Mouse (Mus musculus) spleen, adult 2 months (tissue): ENCODE data around the gene Actrt2. TPM values are rescaled to one million over a fixed set of nuclear protein-coding genes. Genes with fewer than 3 reads are reported as not detected.

Experiments
- DNase-seq, 2 experiments: peaks; one replicate each; pipeline versions ENCODE4 v3.0.0 to v3.0.0-alpha.2; 2012 to 2021; ENCODE audit warnings: low spot score in 2 of 2, low read depth in 1 of 2
- H3K27ac ChIP-seq: fragments of 200-500 bp; 2 replicates; pipeline ENCODE4 v1.5.1; 2012; ENCODE audit warnings: low read length, inconsistent platforms; ENCODE audit not compliant: insufficient read depth
- H3K27me3 ChIP-seq: fragments of 200-500 bp; 2 replicates; pipeline ENCODE4 v1.6.1; 2012; ENCODE audit warnings: mild to moderate bottlenecking, moderate library complexity, low read length, inconsistent platforms; ENCODE audit not compliant: control insufficient read depth, insufficient read depth
- H3K36me3 ChIP-seq: fragments of 200-500 bp; 2 replicates; pipeline ENCODE4 v1.6.1; 2012; ENCODE audit warnings: mild to moderate bottlenecking, low read length, inconsistent platforms; ENCODE audit not compliant: control insufficient read depth, insufficient read depth
- H3K4me1 ChIP-seq: fragments of 200-500 bp; 2 replicates; pipeline ENCODE4 v1.6.1; 2011; ENCODE audit warnings: inconsistent platforms; ENCODE audit not compliant: control insufficient read depth, insufficient read depth, insufficient read length
- H3K4me3 ChIP-seq: fragments of 200-500 bp; 2 replicates; pipeline ENCODE4 v1.5.1; 2011; ENCODE audit warnings: mild to moderate bottlenecking, inconsistent platforms; ENCODE audit not compliant: insufficient read depth, insufficient read length; ENCODE audit errors: extremely low read depth
- CTCF ChIP-seq: fragments of 200-500 bp; IDR thresholded peaks from 2 replicates; pipeline ENCODE4 v1.5.1; 2011; ENCODE audit warnings: mild to moderate bottlenecking, inconsistent platforms; ENCODE audit not compliant: insufficient read depth, insufficient read length, insufficient replicate concordance; ENCODE audit errors: extremely low read depth
- POLR2A ChIP-seq: fragments of 200-500 bp; IDR thresholded peaks from 2 replicates; pipeline ENCODE4 v1.6.1; 2011; ENCODE audit warnings: low read depth, low read length, inconsistent platforms
- WGBS: fragments of 180-500 bp; shearing (Covaris S2); methylation state at CpG from one replicate; pipeline ENCODE4 v1.1.7; 2018; 5-methylcytosine and 5-hydroxymethylcytosine counted together
- polyA plus RNA-seq: library from polyadenylated mRNA; depleted of rRNA; stranded (reverse); fragments of >200 nt; gene quantifications from 2 replicates; pipeline ENCODE4 v1.2.3, GENCODE M21; 2012

The Actrt2 gene
- polyA plus RNA-seq, 1 experiment: not detected

DNA sequence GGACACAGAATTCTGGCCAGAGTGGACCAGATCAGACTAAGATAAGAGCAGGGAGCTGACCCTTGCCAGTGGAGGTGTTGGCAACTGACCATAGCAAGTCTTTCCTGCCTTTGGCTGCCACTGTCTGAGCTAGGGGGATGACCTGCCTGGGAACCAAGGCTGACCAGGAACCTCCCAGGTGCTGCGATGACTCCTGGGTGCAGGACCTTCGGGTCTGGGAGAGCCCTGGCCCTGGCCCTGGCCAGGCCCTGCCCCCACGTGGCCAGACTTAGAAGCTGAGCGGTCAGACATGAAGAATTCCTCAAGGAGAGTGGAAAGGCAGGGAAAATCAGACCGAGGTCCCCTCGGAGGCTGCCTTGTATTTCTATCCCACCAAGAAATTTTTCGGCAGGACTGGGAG is 28.5 kb downstream of the Actrt2 start:
- 62% methylated on average over 7 of the region's 7 CpGs for WGBS
- Histone ChIP-seq H3K36me3 (no peaks in the 10 kb centered on the region), H3K27ac (no peak overlapping the region), H3K4me1 (peaks cover 2% of the 10 kb centered on the region; the same call in 1 of the 2 replicates), H3K4me3 (no peak overlapping the region), H3K27me3 (peaks cover 22% of the 10 kb centered on the region)
- DNase-seq: no peak
- TF ChIP-seq POLR2A (no peak), CTCF (no peak)

DNA sequence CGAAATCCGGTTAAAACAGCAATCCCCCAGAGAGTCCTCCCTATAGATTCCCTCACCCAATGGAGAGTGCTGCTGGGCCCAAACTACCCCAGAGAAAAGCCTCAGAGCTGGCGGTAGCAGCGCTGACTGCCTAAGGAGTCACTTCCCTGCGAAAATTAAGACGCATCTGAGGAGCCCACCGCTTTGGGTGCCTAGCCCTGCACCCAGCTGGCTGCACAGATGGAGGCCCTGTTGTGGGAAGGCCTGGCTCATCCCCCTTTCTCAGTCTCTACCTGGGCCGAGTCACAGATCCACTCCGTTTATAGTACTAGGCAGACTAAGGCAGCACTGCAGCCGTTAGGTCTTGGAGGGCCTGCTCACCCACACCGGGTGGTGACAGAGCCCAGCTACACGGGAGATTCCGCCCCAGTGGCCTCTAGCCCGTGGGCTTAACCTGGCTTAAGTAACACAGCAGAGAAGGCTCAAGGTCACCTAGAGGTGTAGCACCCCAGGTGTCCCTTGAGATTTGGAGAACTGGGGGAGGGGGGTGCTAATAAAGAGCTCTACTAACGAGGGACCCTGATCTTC is 29.3 kb downstream of the Actrt2 start:
- Histone ChIP-seq H3K4me1 (peaks cover 2% of the 10 kb centered on the region; the same call in 1 of the 2 replicates), H3K4me3 (no peak overlapping the region), H3K36me3 (no peaks in the 10 kb centered on the region), H3K27ac (no peak overlapping the region), H3K27me3 (peaks cover 22% of the 10 kb centered on the region)
- TF ChIP-seq CTCF (no peak), POLR2A (no peak)
- no peak for DNase-seq
- 59% methylated on average over 15 of the region's 15 CpGs for whole genome bisulfite sequencing

DNA sequence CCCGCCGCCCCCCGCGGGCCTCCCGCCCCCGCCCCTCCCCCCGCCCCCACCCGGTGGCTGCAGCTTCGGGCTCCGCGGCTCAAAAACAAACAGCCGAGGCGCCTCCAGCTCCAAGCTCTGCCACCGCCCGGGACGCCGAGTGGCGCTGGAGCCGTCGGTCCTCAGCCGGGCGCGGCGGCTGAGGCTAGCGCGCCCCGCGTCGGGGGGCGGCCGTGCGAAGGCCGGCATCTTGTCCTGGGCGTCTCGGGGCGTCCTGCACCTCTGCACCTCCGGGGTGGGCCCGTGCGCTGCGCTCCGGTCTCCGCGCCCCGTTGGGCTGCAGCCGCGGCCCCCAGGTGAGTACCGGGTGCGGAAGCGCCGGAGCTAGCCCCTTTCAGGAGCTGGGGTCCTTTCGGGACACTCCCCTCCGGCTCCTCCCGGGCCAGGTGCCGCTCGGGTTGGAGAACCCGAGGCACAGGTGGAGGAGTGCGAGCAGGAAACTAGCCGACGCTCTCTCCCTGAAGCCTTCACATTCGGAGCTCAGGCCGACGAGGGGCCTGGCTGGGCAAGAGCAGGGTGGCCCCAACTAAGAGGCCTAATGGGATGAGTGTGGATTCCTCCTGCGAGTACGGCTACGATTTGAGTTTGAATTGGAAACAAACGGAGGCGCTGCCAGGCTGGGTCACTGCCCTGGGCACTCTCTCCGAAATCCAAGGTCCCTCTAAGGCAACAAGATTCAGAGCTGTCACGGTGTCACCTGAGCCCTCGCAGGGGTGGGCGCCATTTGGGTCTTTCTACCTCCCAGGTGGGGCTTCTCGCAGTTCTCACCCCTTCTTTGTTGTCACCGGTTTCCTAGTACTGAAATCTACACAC is 30.0 kb downstream of the Actrt2 start:
- Histone ChIP-seq H3K27me3 (peaks cover 22% of the 10 kb centered on the region), H3K27ac (no peak overlapping the region), H3K4me3 (no peak overlapping the region), H3K36me3 (no peaks in the 10 kb centered on the region), H3K4me1 (peaks cover 2% of the 10 kb centered on the region; the same call in 1 of the 2 replicates)
- TF ChIP-seq CTCF: no peak
- no peak for TF ChIP-seq POLR2A
- no peak for DNase-seq
- 8% methylated on average over 65 of the region's 73 CpGs for WGBS

DNA sequence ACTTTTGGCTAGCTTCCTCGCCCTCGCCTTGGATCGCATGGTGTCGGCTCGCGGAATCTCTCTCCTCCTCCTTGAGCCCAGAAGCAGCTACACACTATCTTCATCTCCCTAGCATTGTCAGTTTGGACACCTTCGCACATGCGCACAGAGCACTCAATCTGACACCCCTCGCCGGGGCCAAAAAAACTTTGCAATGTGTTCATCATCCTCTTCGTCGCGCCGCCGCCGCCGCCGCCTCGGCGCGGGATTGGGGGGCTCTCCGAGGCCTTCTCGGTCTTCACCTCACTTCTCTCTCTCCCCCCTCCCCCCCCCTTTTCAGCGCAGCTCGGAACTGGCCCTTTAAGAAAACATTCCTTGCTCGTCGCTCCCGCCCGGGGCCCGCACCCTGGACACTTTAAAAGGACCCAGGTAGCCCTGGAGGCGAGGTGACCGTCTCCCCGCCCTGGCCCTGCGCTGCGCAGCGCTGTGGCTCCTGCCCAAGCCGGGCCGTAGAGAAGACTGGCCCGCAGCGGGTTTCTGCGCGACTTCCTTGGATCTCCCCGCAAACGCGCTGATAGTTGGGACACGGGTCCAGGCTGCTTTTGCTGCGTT is 30.9 kb downstream of the Actrt2 start, which contains the start of gene Prdm16:
Gene Prdm16, minus strand, starts transcription at position 153 of the 591 bp plus-strand sequence.
- H3K27me3 ChIP-seq: peaks cover 22% of the 10 kb centered on the region
- H3K27ac ChIP-seq: no peak within 1 kb of the TSS

DNA sequence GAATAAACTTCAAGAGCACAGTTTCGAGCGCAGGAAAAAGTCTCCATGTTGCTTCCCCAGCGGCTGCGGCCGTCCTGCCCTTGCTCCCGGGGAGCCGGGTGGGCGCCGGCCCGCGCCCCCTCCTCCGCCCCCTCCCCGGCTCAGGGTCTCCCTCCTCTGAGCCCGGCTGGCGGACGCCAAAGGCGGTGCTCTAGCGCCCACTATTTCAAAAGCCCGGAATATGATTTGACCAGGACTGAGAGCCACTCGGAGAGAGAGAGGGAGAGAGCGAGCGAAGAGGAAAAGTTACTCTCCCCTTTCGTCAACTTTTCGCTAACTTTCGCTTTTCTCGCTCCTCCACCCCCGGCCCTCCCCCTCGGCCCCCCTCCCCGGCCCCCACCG is 31.6 kb downstream of the Actrt2 start:
- Histone ChIP-seq H3K4me1 (peaks cover 2% of the 10 kb centered on the region; the same call in 1 of the 2 replicates), H3K4me3 (peak overlapping the region; percentile 47), H3K36me3 (no peaks in the 10 kb centered on the region), H3K27ac (no peak overlapping the region), H3K27me3 (peaks cover 22% of the 10 kb centered on the region)
- TF ChIP-seq POLR2A (no peak), CTCF (no peak)
- DNase-seq: no peak
- 3% methylated on average over 26 of the region's 30 CpGs for WGBS

More for the DNA sequence above, 30.9 kb downstream of the Actrt2 start, which contains the start of gene Prdm16:
- Histone ChIP-seq H3K4me3 (peak within 1 kb of the TSS; percentile 47), H3K4me1 (peaks cover 2% of the 10 kb centered on the region; the same call in 1 of the 2 replicates), H3K36me3 (no peaks in the 10 kb centered on the region)
- TF ChIP-seq POLR2A (no peak), CTCF (no peak)
- WGBS: under 1% methylated on average over 47 of the region's 47 CpGs
- no peak for DNase-seq

DNA sequence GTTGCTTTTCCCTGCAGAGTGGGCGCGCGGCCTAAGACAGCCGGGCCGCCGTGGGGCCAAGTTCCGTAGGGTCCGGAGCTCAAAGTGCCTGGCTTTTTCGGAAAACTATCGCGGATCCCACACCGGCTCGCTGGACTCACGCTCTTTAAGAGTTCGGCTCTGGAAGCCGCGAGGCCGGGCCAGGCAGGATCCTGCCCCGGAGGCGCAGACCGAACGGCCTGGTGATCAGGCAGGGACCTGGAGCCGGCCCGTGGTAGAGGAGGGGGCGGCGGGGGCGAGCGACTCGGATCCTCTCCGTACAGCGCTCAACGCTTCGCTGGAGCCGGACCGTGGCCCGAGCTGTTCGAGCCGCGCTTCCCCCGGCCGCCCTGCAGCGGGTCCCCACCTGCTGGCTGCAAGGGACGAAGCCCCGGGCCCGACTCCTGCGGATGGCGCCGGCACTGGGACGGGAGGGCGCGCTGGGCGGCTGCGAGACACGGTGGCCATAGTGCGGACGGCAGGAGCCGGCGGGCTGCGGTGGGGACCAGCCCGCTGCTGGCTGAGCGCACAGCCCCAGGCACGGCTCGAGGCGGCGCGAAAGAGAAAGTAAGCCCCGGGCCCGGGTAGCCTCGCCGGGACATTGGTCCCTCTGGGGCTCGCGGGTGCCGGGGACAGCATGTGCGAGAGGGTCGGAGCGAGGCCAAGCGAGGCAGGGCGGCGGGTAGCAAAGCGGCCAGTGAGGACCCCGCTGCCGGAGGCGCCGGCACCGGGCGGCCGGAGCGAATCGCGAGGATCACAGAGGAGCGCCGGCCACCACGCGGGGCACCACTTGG is 32.2 kb downstream of the Actrt2 start:
- no peak for DNase-seq
- TF ChIP-seq POLR2A (no peak), CTCF (no peak)
- H3K36me3 ChIP-seq: no peaks in the 10 kb centered on the region
- peaks cover 2% of the 10 kb centered on the region; the same call in 1 of the 2 replicates for H3K4me1 ChIP-seq
- H3K4me3 ChIP-seq: peak overlapping the region; percentile 47
- H3K27me3 ChIP-seq: peaks cover 22% of the 10 kb centered on the region
- no peak overlapping the region for H3K27ac ChIP-seq
- 2% methylated on average over 94 of the region's 94 CpGs for WGBS
